Mouse (Mus musculus): ENCODE measurements around the gene Ubiad1. TPM values are rescaled to one million over a fixed set of nuclear protein-coding genes. Genes with fewer than 3 reads are reported as not detected.

Ubiad1 gene
- total RNA-seq, 2 experiments from 2014 or later = 17.6 to 18.7 TPM

DNA sequence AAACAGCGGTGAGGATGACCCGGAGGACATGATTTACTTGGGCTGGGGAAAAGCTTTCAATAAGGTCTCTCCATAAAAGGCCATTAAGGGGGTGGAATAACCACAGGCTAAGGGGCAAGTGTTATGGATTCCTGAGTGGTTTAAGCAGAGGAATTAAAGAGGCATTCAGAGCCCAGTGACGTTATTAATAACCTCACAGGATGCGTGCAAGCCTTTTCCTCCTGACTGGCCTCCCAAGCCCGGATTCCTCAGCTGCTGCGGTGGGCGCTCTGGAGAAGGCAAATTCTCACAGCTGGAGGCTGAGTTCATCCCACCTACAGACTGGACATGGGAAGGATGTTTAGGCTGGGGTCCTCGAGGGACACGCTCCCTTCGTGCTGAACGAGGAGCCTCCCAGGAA, 39.8 kb downstream of the Ubiad1 start:
- no peak for DNase-seq

DNA sequence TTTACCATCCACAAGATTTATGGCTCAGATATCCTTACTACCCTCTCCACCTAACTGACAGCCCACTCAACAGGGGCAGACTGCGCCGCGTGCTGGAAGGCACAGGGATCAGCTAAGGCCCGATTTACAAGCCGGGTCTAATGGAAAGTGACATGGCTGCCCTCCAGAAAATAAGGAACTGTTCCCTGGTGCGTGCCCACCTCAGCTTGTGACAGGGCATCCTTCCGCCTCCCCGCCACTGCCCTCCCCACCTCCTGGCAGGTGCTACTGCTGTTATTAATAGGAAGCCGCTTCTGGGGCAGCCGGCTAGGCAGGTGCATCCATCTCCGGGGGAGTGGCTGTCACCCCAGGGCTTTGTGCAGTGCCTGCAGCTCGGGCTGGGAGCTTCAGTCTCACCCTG, 41.2 kb downstream of the Ubiad1 start:
- DNase-seq = no peak

DNA sequence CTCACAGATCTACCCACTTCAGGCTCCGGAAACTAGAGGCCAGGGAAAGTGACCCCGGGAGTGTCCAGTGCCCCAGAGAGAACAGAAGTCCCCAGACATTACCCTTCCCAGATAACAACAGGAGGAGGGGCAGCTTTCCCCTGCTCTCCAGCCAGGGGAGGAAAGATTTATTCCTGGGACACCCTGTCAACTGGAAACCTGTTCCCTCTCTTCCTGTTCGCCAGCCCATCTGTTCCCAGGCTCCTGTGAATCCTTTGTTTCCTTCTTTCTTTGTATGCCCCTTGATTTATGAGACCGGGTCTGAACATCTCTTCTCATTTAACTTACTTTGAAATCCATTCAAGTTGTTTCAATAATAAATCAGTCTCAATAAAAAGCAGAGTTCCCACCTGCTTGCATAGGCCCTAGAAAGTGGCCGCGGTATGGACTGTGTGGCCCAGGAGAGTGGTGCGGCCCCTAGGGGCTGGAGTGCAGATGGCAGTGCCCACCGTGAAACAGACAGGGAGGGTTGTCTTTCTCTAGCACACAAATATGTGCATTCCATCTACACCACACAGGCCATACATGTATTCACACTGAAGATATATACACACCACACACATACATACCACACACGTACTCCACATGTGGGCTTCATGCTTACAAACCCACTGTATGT, 45.0 kb downstream of the Ubiad1 start:
- DNase-seq = no peak

DNA sequence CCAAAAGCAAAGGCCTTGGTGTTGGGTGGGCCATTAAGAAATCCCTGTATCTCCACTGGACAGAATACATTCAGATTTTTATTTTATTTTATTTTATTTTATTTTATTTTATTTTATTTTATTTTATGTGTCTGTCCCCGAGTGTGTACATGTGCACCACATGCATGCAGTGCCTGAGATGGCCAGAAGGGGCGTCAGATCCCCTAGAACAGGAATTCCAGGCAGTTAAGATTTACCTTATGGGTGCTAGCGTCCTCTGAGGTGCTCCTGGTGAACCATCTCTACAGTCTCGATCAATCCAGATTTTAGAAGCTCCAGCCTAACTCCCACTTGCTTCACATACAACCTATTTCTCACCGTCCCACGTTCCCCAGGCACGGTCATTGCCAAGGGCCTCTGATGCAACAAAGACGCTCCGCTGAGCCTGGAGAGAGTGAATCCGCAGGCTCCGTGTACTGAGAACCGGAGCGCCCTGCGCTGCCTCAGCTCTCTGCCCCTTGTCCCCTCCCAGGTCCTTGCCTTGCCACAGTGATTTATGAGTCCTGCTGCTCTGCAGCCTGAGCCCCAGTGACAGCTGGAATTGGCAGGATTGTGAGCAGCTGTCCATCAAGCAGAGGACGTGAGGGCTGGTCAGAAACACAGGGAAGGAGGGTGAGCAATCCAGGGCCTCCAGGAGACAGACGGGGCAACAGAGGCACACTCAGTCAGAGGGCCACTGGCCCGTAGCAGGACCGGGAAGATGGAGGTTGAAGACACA, 46.9 kb downstream of the Ubiad1 start:
- DNase-seq = no peak

DNA sequence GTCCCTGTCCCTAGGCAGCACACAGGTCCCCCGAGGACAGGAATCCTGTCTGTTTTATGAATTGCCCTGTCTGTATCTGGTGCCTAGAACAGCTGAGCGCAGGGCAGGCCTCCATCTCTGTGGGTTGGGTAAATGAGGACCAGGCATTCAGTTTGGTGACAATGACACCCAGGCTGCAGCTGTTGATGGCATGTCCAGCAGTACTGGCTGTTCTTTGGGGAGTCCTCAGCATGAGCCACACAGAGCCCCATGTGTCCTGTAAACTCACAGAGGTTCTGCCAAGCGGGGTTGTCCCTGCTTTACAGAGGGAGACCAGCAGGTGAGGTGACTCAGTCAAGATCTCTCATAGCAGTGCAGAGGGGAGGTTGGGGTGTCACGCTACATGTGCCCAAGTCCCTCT, 47.5 kb downstream of the Ubiad1 start:
- DNase-seq = no peak

DNA sequence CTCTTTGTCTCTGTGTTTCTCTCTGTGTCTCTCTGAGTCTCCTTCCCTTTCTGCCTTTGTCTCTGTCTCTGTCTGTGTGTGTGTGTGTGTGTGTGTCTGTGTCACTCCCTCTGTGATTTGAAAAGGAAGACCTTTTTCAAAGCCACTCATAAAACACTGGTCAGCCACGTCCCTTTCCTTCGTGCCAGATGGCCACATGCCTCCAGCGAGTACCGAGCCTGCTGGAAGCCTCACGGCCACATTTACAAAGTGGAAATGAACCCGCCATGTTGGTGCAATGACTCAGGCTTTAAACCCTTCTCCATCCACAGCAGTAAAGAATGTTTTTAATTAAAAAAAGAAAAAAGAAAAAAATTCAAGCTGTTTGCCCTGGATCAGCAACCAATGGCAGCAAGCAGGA, 48.7 kb downstream of the Ubiad1 start:
- DNase-seq = no peak

DNA sequence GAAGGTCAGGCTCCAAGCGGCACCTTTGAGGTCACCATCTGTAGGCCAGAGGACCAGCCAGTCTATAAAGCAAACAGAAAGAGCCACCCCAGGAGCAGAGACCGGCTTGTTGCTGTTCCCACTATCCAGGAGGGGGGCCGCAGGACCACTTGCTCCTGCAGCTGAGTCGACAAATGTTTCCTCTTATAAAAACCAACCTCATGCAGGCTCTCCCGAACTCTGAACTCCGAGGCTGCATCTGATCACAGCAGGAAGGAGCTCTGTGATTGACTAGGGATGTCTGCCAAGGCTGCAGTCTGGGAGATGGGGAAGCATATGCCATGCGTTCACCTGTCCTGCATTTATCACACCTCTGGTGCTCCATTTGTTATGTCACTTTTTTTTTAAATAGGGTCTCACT, 49.4 kb downstream of the Ubiad1 start:
- DNase-seq = no peak

DNA sequence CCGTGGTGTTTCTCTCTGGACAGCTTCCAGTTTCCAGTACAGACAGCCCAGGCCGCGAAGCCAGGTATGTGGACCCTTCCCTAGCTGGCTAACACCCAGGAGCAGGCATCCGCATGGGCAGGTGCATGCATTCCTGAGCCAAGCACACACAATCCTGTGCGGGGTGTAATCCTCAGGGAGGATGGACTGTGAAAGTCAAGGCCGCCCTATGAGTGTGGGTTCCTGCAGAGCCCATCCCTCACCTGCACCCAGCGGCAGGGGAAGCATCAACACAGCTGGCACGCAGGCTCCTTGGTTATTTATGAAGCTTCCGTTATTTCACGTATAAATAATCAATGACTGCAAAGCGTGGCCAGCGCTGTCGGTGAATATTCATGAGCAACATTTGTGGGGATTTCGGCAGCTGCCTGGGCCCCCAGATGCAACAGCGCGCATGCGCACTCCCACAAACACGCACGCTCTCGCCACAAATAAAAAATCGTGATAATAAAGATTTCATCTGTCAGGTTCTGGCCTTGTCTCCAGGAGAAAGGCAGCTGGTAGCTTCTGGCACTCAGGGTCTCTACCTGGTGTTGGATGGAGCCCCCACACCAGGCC, 52.8 kb downstream of the Ubiad1 start:
- no peak for DNase-seq

DNA sequence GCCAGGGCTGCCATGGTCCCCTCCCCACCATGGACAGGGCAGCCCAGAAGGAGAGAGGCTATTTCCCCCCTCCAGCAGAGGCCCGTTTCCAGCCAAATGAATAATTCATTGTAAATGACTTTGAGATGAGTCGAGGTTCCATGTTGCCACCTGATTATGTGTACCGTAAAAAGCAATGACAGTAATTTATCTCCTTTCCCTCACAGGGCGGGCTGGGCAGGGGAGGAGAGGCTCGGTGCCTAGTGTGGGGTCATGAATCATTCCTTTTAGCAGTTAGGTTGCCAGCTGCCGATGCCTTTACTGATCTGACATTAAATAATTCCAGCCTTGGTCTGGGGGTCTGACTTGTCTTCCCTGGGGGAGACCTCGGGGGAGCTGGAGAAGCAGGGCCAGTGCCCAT, 54.9 kb downstream of the Ubiad1 start:
- DNase-seq = no peak

DNA sequence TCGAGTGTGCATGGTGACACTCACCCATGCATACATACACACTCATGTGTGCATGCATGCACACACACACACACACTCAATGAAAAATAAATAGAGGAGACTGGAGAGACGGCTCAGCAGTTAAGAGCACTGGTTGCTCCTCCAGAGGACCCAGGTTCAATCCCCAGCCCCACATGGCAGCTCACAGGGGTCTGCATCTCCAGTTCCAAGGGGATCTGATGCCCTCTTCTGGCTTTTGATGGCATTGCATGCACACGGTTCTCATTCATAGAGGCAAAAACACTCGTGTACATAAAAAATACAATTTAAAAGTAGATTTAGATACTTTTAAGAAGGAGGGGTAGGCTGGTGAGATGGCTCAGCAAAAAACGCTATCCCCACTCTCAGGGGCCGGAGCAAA, 55.5 kb downstream of the Ubiad1 start:
- no peak for DNase-seq

DNA sequence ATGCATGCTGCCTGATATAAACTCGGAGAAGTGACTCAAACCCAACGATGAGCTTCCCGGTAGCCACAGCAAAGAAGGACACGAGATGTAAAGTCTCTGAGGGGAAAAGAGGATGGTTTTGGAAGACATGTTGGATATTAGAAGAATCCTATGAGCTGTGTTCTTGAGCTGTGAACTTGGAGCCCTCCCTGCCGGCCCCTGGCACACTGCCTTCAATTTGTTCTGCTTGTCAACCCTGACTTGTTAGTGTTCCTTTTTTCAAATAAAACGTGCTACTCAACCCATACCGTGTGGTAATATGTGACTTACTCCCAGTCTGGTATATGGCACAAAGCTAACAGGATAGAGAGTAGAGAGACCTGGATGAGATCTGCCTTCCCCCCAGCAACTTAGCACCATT, 59.3 kb downstream of the Ubiad1 start:
- no peak for DNase-seq

Other genes with a start within 250 kb of the Ubiad1 start
- gene Disp3, start 156.8 kb downstream of the Ubiad1 start, total RNA-seq (2021) = not detected
- gene Mtor, start 3.8 kb upstream of the Ubiad1 start, total RNA-seq (2021) = 10 to 100 TPM; 49.8 to 51.4 TPM
- 1 to 10 TPM; 1.2 to 2.0 TPM for gene Angptl7, start 55.7 kb upstream of the Ubiad1 start, total RNA-seq (2021)
- gene Exosc10, start 113.7 kb upstream of the Ubiad1 start, total RNA-seq (2021) = 10 to 100 TPM; 33.7 to 39.3 TPM
- gene Srm, start 146.7 kb upstream of the Ubiad1 start, total RNA-seq (2021) = 10 to 100 TPM; 14.7 TPM
- gene Masp2, start 157.8 kb upstream of the Ubiad1 start, total RNA-seq (2021) = under 1 TPM in 1 of 2 experiments, not detected in 1; 0.13 TPM
- gene Tardbp, start 182.2 kb upstream of the Ubiad1 start, total RNA-seq (2021) = 100 to 1,000 TPM; 125 to 126 TPM
- gene Gm572, start 198.5 kb upstream of the Ubiad1 start, total RNA-seq (2021) = 1 to 10 TPM; 5.8 to 6.1 TPM